Mouse (Mus musculus) heart, embryonic 13.5 days (tissue): ENCODE measurements around the gene Hrc. TPM values are rescaled to one million over a fixed set of nuclear protein-coding genes. Genes with fewer than 3 reads are reported as not detected.

Source experiments
- polyA plus RNA-seq: library from polyadenylated mRNA; unstranded; fragments of >200 nt; fragmentation: Nextera tagmentation; extraction: Ambion mirVana; gene quantifications from 2 replicates; pipeline ENCODE4 v1.2.1, GENCODE M21; 2015

The Hrc gene
- polyA plus RNA-seq, 1 experiment from 2014 or later, result 24.2 TPM

Other genes starting within 250 kb of the Hrc start
- gene Rcn3, start 243.1 kb upstream of the Hrc start, polyA plus RNA-seq, result 271 and 277 TPM in 2 replicates
- gene Fcgrt, start 231.4 kb upstream of the Hrc start, polyA plus RNA-seq, result 38.0 and 38.1 TPM in 2 replicates
- gene Rps11, start 210.9 kb upstream of the Hrc start, polyA plus RNA-seq, result 982 and 1,095 TPM in 2 replicates
- gene Rpl13a, start 206.5 kb upstream of the Hrc start, polyA plus RNA-seq, result 688 and 785 TPM in 2 replicates
- gene Gm45713, start 199.1 kb upstream of the Hrc start, polyA plus RNA-seq, result 0.17 TPM in 1 of 2 replicates, not detected in the other
- 0.88 and 1.0 TPM in 2 replicates for gene Flt3l, start 198.9 kb upstream of the Hrc start, polyA plus RNA-seq
- 82.2 and 89.3 TPM in 2 replicates for gene Pih1d1, start 181.0 kb upstream of the Hrc start, polyA plus RNA-seq
- gene Aldh16a1, start 180.7 kb upstream of the Hrc start, polyA plus RNA-seq, result 31.8 and 33.4 TPM in 2 replicates
- gene Slc17a7, start 171.3 kb upstream of the Hrc start, polyA plus RNA-seq, result 2.9 and 3.6 TPM in 2 replicates
- not detected in 2 replicates for gene Gfy, start 155.7 kb upstream of the Hrc start, polyA plus RNA-seq
- gene Pth2, start 154.3 kb upstream of the Hrc start, polyA plus RNA-seq, result not detected in 2 replicates
- gene Ccdc155, start 130.4 kb upstream of the Hrc start, polyA plus RNA-seq, result 0.51 and 0.74 TPM in 2 replicates
- 1.5 and 1.7 TPM in 2 replicates for gene Dkkl1, start 123.1 kb upstream of the Hrc start, polyA plus RNA-seq
- gene Tead2, start 119.5 kb upstream of the Hrc start, polyA plus RNA-seq, result 127 and 139 TPM in 2 replicates
- 1.7 and 2.4 TPM in 2 replicates for gene Cd37, start 96.2 kb upstream of the Hrc start, polyA plus RNA-seq
- 0.27 and 0.41 TPM in 2 replicates for gene Slc6a16, start 94.2 kb upstream of the Hrc start, polyA plus RNA-seq
- gene Slc6a21, start 57.8 kb upstream of the Hrc start, polyA plus RNA-seq, result not detected in 2 replicates
- 12.7 and 13.5 TPM in 2 replicates for gene Trpm4, start 1.5 kb upstream of the Hrc start, polyA plus RNA-seq
- 2.3 and 2.9 TPM in 2 replicates for gene Ppfia3, start 31.7 kb downstream of the Hrc start, polyA plus RNA-seq
- gene Lin7b, start 35.3 kb downstream of the Hrc start, polyA plus RNA-seq, result 1.0 and 1.2 TPM in 2 replicates
- gene Snrnp70, start 60.5 kb downstream of the Hrc start, polyA plus RNA-seq, result 136 and 140 TPM in 2 replicates
- 0.32 and 0.50 TPM in 2 replicates for gene Kcna7, start 70.4 kb downstream of the Hrc start, polyA plus RNA-seq
- gene Ntf5, start 78.4 kb downstream of the Hrc start, polyA plus RNA-seq, result 1.6 and 1.8 TPM in 2 replicates
- gene Lhb, start 85.5 kb downstream of the Hrc start, polyA plus RNA-seq, result not detected in 2 replicates
- 91.8 and 95.3 TPM in 2 replicates for gene Gys1, start 99.6 kb downstream of the Hrc start, polyA plus RNA-seq
- 80.6 and 85.6 TPM in 2 replicates for gene Ruvbl2, start 102.8 kb downstream of the Hrc start, polyA plus RNA-seq
- gene Ftl1, start 124.6 kb downstream of the Hrc start, polyA plus RNA-seq, result 5,089 and 5,516 TPM in 2 replicates
- gene Bax, start 131.6 kb downstream of the Hrc start, polyA plus RNA-seq, result 124 and 139 TPM in 2 replicates
- gene Tulp2, start 146.6 kb downstream of the Hrc start, polyA plus RNA-seq, result 0.74 and 1.0 TPM in 2 replicates
- not detected in 2 replicates for gene Gm45808, start 151.5 kb downstream of the Hrc start, polyA plus RNA-seq
- gene Dhdh, start 153.5 kb downstream of the Hrc start, polyA plus RNA-seq, result 3.9 TPM in 2 replicates
- 175 and 177 TPM in 2 replicates for gene Nucb1, start 175.1 kb downstream of the Hrc start, polyA plus RNA-seq
- 38.5 and 49.6 TPM in 2 replicates for gene Ppp1r15a, start 191.0 kb downstream of the Hrc start, polyA plus RNA-seq
- 1.1 and 1.2 TPM in 2 replicates for gene Plekha4, start 191.0 kb downstream of the Hrc start, polyA plus RNA-seq
- 0.43 and 0.52 TPM in 2 replicates for gene Hsd17b14, start 219.6 kb downstream of the Hrc start, polyA plus RNA-seq
- 65.4 and 66.3 TPM in 2 replicates for gene Bcat2, start 234.9 kb downstream of the Hrc start, polyA plus RNA-seq